Mouse (Mus musculus) embryonic stem cell, embryonic (primary cell): ENCODE results near the gene Cdc6.

ENCODE experiments used
- CTCF ChIA-PET, 4 experiments: fragments of 300-600 bp in 2 of 4; fragments of 350-600 bp in 2 of 4; sonication (Branson Sonifier 250); formaldehyde crosslinking; loops; one replicate each; lab custom pipeline; 2022; ENCODE audit warnings: inconsistent platforms in 2 of 4; lab: Charles Lee
- POLR2A ChIA-PET, 4 experiments: fragments of 300-600 bp in 2 of 4; fragments of 350-600 bp in 2 of 4; sonication (Branson Sonifier 250); formaldehyde crosslinking; loops; one replicate each; lab custom pipeline; 2022; ENCODE audit warnings: antibody characterized with exemption in 4 of 4, inconsistent platforms in 1 of 4; lab: Charles Lee

Gene Cdc6

DNA sequence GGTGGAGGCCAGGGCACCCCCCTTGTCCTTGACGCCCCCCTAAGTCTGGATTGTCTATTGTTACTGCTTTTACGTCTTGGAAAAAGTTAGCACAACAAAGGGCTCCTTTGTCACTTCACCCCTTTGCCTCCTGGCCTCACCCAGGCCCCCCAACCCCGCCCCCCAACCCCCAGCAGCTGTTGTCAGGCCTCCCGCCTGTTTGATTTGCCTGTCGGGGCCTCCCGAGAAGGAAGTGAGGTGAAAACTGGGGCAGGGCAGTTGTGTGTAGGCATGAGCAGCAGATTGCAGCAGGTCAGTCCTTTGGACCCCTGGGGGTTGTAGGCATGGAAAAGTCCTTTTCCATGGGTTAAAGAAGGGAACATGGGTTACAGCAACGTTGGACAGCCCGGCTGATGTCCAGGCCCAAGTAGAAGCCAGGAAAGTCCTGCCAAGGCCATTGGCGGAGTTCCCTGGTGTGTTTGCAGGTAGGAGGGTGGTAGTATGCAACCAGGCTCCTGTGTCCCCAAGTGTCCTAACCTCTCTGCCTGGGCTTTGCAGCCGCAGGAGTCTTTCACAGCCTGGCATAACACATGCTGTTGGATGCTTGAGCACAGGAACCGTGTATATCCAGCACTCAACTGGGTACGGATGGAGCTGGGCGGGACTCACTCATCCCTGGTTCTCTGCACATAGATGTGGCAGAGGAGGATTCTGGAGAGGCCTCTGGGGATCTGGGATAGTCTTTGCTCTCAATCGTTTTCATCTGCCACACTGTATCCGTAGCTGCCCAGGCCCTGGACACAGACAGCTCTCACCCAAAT, 57.2 kb downstream of the Cdc6 start:
- POLR2A ChIA-PET, result interaction anchor here in 2 of 4 experiments (0.5 to 8.6 kb wide), 38 partner anchors 11 to 1355 kb away, joined by 3 to 83 read pairs (median 8); partner anchors contain the start of genes Cdc6 (in 2 of the 2), Rara (in 2 of the 2) and Top2a (in 2 of the 2)
- CTCF ChIA-PET, result interaction anchor here (0.6 to 3.2 kb wide), 19 partner anchors 7 to 946 kb away, joined by 3 to 15 read pairs (median 4); no protein-coding TSS in a partner anchor

DNA sequence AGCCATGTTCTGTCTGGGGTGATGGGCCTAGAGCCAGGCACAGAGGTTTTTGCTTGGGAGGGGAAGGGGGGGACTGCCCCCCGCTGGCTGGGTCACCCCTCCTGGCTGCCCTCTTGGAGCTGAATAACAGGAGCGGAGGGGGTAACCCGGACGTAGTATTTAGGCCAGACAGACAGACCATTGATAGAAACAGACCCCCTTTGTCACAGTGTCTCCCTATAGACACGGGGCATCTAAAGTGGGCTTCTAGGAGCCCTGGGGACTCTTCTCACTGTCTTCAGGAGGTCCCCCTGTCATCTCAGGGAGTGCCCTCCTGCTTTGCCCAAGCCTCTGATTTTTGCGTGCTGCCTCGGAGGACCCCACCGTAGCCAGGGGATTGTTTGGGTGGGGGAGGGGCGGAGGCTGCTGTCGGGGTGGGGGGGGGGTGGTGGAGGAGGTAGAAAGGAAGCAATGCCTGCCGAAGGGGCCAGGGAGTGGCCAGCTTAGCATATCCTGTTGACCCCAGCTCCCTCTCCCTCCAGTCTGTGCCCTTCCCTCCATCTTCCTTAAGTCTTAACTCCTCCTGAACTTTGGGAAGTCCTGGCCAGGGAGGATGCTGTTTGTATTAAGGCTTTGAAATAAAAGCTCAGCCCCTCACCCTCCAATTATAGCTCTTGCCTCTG, 57.9 kb downstream of the Cdc6 start:
- CTCF ChIA-PET, result interaction anchor here (0.6 to 3.2 kb wide), 14 partner anchors 10 to 290 kb away, joined by 3 to 15 read pairs (median 4); partner anchors contain the start of gene Rara (in 1 of the 4)
- POLR2A ChIA-PET, result interaction anchor here in 3 of 4 experiments (0.5 to 8.6 kb wide), 29 partner anchors 12 to 168 kb away, joined by 3 to 83 read pairs (median 7); partner anchors contain the start of genes Top2a (in 2 of the 3) and Cdc6 (in 1 of the 3)

DNA sequence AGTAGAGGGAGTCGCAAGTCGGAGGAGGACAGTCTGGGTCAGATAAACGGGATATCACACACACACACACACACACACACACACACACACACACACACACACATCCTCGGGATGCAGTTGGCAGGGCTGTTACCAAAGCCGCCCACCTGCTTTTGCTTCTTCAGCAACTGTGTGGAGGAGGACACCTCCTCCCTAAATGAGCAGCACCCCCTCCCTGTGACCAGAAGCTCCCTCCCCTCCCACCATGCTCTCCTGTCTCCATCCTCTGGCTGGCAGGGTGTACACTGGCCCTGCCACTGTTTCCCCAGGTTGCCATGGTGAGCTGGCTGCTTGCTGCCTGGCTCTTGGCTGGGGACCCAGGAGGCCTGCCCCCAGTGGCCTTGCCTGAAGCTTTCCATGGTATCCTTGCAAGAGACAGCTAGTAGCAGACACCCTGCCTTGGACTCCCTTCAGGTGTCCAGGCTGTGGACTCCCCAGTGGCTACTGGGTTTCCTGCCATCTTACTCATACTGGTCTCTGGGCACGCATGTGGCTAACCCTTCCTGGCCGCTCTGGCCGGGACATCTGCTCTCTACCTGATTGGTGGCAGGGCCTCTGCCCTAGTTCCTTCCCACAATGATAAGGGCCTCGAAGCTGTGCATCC, 59.0 kb downstream of the Cdc6 start:
- ChIA-PET POLR2A (interaction anchor here in 3 of 4 experiments (0.5 to 8.6 kb wide), 19 partner anchors 8 to 59 kb away, joined by 3 to 83 read pairs (median 4); partner anchors contain the start of genes Cdc6 (in 1 of the 3) and Rara (in 1 of the 3)), CTCF (interaction anchor here (0.5 to 2.5 kb wide), 20 partner anchors 9 to 515 kb away, joined by 3 to 11 read pairs (median 4); partner anchors contain the start of genes Gjd3 (in 1 of the 4), Krt24 (in 1 of the 4) and Rara (in 1 of the 4))

DNA sequence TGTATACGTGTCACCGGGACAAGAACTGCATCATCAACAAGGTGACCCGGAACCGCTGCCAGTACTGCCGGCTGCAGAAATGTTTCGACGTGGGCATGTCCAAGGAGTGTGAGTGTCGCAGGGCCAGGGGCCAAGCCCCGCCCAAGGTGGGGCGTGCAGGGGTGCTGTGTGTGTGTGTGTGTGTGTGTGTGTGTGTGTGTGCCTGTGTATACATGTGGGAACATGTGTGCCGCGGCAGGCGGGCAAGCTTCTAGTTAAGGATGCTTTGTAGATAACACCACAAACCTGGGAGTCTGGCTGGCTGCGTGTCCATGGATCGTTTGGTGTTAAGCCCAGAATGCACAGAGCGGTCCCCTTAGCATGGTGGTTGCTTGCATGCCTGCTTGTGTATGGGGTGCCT, 60.5 kb downstream of the Cdc6 start:
- CTCF ChIA-PET, result interaction anchor here in 3 of 4 experiments (0.5 to 2.8 kb wide), 6 partner anchors 12 to 47 kb away, joined by 3 to 11 read pairs (median 4); no protein-coding TSS in a partner anchor
- POLR2A ChIA-PET, result interaction anchor here in 3 of 4 experiments (0.8 to 8.6 kb wide), 14 partner anchors 9 to 42 kb away, joined by 3 to 83 read pairs (median 5); partner anchors contain the start of gene Rara (in 1 of the 3)

DNA sequence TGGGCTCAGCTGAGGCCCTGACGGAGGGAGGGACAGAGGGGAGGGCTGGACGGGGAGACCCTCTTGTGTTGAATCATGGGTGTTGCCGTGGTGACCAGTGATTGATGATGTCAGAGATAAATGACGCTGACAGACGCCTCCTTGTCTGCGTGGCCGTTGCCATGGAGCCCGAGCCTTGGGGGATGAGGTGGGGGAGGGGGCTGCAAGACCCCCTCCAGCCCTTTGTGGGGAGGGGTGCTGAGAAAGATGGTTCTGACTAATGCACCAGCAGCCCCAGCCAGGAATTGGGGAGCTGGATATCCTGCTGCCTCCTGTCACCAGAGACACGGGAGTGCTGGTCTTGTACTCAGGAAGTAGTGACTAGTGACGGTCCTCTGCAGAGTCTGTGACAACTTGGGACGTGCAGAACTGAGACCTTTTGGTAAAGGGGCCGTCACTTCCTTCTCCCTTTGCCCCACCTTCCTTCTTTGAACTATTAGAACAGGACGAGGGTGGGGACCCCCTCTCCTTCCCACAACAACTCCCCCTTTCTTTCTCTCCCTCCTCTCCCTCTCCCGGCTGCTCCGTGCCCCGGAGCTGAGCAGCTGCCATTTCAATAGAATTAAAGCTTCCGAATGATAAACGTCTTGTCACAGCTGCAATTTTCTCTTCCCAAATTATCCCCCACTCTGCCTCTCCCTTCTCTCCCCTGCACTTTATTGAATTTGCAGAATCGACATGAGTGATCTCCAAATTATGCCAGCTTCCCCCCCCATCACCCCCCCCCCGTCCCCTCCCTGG, 61.3 kb downstream of the Cdc6 start:
- POLR2A ChIA-PET, result interaction anchor here (0.6 to 8.6 kb wide), 20 partner anchors 9 to 191 kb away, joined by 3 to 60 read pairs (median 6); partner anchors contain the start of genes Cdc6 (in 1 of the 4) and Top2a (in 1 of the 4)
- CTCF ChIA-PET, result interaction anchor here (0.6 to 2.8 kb wide), 13 partner anchors 15 to 177 kb away, joined by 3 to 11 read pairs (median 4); no protein-coding TSS in a partner anchor

DNA sequence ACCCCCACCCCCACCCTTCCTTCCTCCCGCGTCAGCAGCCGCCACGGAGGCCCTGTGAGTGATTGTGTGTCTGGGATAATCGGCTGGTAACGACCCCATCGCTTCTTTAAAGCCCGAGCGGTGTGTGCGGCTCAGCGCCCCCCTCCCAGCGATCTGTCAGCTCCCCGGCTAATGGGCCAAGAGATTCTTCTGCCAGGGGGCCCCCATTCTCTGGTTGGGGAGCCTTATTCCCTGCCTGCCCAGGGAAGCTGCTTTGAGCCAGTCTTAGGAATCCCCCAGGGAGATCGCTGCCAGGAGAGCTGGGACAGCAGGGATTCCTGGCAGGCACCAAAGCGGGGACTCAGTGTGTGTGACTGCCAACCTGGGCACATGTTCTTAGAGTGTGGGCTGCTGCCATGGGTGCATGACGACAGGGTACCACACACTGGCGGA, 61.9 kb downstream of the Cdc6 start:
- ChIA-PET POLR2A (interaction anchor here (0.7 to 8.6 kb wide), 17 partner anchors 9 to 191 kb away, joined by 3 to 60 read pairs (median 6); partner anchors contain the start of genes Cdc6 (in 1 of the 4) and Top2a (in 1 of the 4)), CTCF (interaction anchor here (0.6 to 2.8 kb wide), 12 partner anchors 16 to 178 kb away, joined by 3 to 11 read pairs (median 3); no protein-coding TSS in a partner anchor)

DNA sequence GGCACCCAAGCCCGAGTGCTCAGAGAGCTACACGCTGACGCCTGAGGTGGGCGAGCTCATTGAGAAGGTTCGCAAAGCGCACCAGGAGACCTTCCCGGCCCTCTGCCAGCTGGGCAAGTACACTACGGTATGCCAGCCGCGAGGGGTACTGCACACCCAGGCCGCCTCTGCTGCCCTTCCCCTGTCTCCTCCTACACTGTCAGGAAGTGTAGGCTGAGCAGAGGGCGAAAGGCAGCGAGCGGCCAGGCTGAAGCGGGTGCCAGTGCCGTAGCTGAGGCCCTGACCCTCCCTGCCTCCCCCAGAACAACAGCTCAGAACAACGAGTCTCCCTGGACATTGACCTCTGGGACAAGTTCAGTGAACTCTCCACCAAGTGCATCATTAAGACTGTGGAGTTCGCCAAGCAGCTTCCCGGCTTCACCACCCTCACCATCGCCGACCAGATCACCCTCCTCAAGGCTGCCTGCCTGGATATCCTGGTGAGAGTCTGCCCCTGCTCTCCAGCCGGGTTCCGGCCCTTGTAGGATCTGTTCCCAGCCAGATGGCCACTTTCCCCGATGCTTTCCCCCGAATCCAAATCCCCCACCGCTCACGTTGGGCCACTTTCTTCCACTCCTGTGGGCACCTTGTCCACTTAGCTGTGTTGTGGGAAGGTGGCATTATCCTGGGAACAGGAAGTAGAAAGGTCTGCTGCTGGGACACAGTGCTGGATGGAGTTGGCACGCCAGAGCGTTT, 62.8 kb downstream of the Cdc6 start:
- POLR2A ChIA-PET, result interaction anchor here in 3 of 4 experiments (0.6 to 3.5 kb wide), 15 partner anchors 8 to 190 kb away, joined by 3 to 21 read pairs (median 6); partner anchors contain the start of genes Top2a (in 1 of the 3) and Wipf2 (in 1 of the 3)
- CTCF ChIA-PET, result interaction anchor here (0.6 to 2.8 kb wide), 11 partner anchors 11 to 154 kb away, joined by 3 to 11 read pairs (median 3); no protein-coding TSS in a partner anchor

DNA sequence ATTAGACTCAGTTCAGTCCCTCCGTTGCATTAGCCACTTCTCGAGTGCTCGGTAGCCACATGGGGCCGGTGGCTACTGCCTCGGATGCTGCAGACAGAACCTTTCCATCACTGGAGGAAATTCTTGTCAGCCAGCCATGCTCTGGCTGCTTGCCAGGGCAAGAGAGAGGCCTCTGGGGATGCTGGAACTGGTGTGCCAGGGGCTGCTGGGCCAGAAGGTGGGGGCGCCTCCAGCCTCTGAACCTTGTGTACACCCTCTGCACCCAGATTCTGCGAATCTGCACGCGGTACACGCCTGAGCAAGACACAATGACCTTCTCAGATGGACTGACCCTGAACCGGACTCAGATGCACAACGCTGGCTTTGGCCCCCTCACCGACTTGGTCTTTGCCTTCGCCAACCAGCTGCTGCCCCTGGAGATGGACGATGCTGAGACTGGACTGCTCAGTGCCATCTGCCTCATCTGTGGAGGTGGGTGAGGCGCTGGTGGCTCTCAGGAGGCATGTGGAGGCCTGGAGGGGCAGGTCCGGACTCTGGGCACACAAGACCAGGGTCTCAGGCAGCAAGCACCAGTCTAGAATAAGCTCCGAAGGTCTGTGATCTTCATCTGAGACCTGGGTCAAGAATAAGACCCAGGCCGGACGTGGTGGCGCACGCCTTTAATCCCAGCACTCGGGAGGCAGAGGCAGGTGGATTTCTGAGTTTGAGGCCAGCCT, 63.9 kb downstream of the Cdc6 start:
- CTCF ChIA-PET, result interaction anchor here (0.5 to 2.8 kb wide), 47 partner anchors 8 to 236 kb away, joined by 3 to 35 read pairs (median 5); partner anchors contain the start of genes Gjd3 (in 2 of the 4), Cdc6 (in 1 of the 4) and Msl1 (in 1 of the 4)
- POLR2A ChIA-PET, result interaction anchor here (0.5 to 2.1 kb wide), 29 partner anchors 8 to 273 kb away, joined by 3 to 13 read pairs (median 4); partner anchors contain the start of genes Gjd3 (in 1 of the 4) and Rara (in 1 of the 4)

DNA sequence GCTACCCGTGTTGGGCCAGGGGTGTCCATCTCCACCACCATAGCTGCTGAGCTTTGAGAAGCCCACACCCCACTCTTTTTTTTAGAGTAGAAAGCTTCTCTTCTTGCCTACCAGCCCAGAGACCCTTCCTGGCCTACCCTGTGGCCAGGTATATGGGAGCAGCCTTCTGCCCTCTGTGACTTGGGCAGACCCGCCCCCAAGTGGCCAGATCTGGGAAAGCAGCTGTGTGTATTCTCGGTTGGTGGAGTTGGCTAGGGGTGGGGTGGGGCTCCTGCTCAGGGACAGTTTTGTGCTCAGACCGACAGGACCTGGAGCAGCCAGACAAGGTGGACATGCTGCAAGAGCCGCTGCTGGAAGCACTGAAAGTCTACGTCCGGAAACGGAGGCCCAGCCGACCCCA, 64.6 kb downstream of the Cdc6 start:
- ChIA-PET POLR2A (interaction anchor here (0.5 to 2.1 kb wide), 32 partner anchors 9 to 274 kb away, joined by 3 to 13 read pairs (median 4); partner anchors contain the start of genes Gjd3 (in 1 of the 4) and Rara (in 1 of the 4)), CTCF (interaction anchor here (0.5 to 2.2 kb wide), 61 partner anchors 8 to 314 kb away, joined by 3 to 35 read pairs (median 4); partner anchors contain the start of genes Gjd3 (in 2 of the 4), Cdc6 (in 1 of the 4) and Msl1 (in 1 of the 4))

DNA sequence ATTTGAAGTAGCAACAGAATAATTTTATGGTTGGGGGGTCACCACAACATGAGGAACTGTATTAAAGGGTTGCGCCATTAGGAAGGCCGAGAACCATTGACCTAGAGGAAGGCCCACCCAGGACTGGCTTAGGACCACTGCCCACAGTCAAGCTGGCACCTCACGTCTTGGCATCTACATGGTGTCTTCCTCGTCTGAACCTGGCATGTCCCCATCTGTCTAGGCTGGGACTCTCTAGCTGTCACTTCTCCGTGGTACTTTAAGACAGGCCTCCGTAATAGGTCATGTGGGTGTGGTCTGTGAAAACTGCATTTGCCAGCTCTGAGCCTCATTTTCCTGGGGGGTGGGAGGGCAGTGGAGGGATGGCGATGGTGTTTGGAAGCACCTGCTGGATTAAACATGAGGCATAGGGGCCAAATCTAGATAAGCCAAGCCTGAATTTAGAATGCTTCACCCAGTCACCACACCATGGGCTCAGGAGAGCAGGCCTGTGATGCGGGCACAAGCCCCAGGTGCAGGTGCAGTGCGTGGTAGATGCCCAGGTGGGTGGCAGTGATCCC, 65.3 kb downstream of the Cdc6 start:
- POLR2A ChIA-PET, result interaction anchor here (0.8 to 2.1 kb wide), 26 partner anchors 8 to 275 kb away, joined by 3 to 13 read pairs (median 4); partner anchors contain the start of genes Gjd3 (in 1 of the 4) and Rara (in 1 of the 4)
- CTCF ChIA-PET, result interaction anchor here (0.5 to 2.2 kb wide), 56 partner anchors 7 to 314 kb away, joined by 3 to 35 read pairs (median 4); partner anchors contain the start of genes Gjd3 (in 2 of the 4), Cdc6 (in 1 of the 4) and Msl1 (in 1 of the 4)
